Mouse (Mus musculus): Measurements from ENCODE around the gene Hoxd3.

GRCm38 (mm10) chr2:74663291-74663925, 48.3 kb upstream of the Hoxd3 start:
- TF ChIP-seq CTCF (IDR thresholded peaks at IDR 0.05; ENCODE audit: low read depth, low read length) (peak; percentile 69), POLR2A (IDR thresholded peaks at IDR 0.05; ENCODE audit: extremely low read depth, insufficient read depth, low read length) (no peak)
